Mouse (Mus musculus): ENCODE results near the gene Fgf14.
"Not testable (repeated sequence)": the region's sequence is repeated elsewhere in the genome, so short reads cannot be mapped to it uniquely, and the experiment has no call there.

Gene Fgf14

GRCm38 (mm10) chr14:124485261-124485660, 191.7 kb downstream of the Fgf14 start:
- DNase-seq (ENCODE audit: low read depth, low spot score): no peak

GRCm38 (mm10) chr14:124474066-124474667, 202.8 kb downstream of the Fgf14 start:
- DNase-seq (ENCODE audit: low read depth, low spot score): no peak

- no peak for DNase-seq (ENCODE audit: low read depth, low spot score)
These were observed 206.0 kb downstream of the Fgf14 start for GRCm38 (mm10) chr14:124470909-124471308.

GRCm38 (mm10) chr14:124455120-124455519, 221.8 kb downstream of the Fgf14 start:
- DNase-seq (ENCODE audit: low read depth, low spot score): no peak

- no peak for DNase-seq (ENCODE audit: low read depth, low spot score)
These were observed 230.7 kb downstream of the Fgf14 start for GRCm38 (mm10) chr14:124446096-124446840.

- DNase-seq (ENCODE audit: low read depth, low spot score): no peak
These were observed 232.1 kb downstream of the Fgf14 start for GRCm38 (mm10) chr14:124444831-124445230.

- DNase-seq (ENCODE audit: low read depth, low spot score): not testable (repeated sequence)
These were observed 237.6 kb downstream of the Fgf14 start for GRCm38 (mm10) chr14:124439298-124439697.

GRCm38 (mm10) chr14:124411890-124412289, 265.0 kb downstream of the Fgf14 start:
- no peak for DNase-seq (ENCODE audit: low read depth, low spot score)

GRCm38 (mm10) chr14:124410945-124411344, 266.0 kb downstream of the Fgf14 start:
- DNase-seq (ENCODE audit: low read depth, low spot score): peak; percentile 24

- DNase-seq (ENCODE audit: low read depth, low spot score): no peak
These were observed 348.5 kb downstream of the Fgf14 start for GRCm38 (mm10) chr14:124328391-124328790.

GRCm38 (mm10) chr14:124319017-124319718, 357.8 kb downstream of the Fgf14 start:
- no peak for DNase-seq (ENCODE audit: low read depth, low spot score)

GRCm38 (mm10) chr14:124315513-124315912, 361.4 kb downstream of the Fgf14 start:
- DNase-seq (ENCODE audit: low read depth, low spot score): no peak

- no peak for DNase-seq (ENCODE audit: low read depth, low spot score)
These were observed 389.9 kb downstream of the Fgf14 start for GRCm38 (mm10) chr14:124287027-124287426.

- DNase-seq (ENCODE audit: low read depth, low spot score): no peak
These were observed 398.5 kb downstream of the Fgf14 start for GRCm38 (mm10) chr14:124278384-124278944.

GRCm38 (mm10) chr14:124266977-124267376, 409.9 kb downstream of the Fgf14 start:
- DNase-seq (ENCODE audit: low read depth, low spot score): no peak

GRCm38 (mm10) chr14:124264541-124265059, 412.3 kb downstream of the Fgf14 start:
- DNase-seq (ENCODE audit: low read depth, low spot score): no peak

- no peak for DNase-seq (ENCODE audit: low read depth, low spot score)
These were observed 413.7 kb downstream of the Fgf14 start for GRCm38 (mm10) chr14:124263199-124263598.

- no peak for DNase-seq (ENCODE audit: low read depth, low spot score)
These were observed 429.4 kb downstream of the Fgf14 start for GRCm38 (mm10) chr14:124247517-124247916.

GRCm38 (mm10) chr14:124223445-124223844, 453.5 kb downstream of the Fgf14 start:
- DNase-seq (ENCODE audit: low read depth, low spot score): no peak

- DNase-seq (ENCODE audit: low read depth, low spot score): no peak
These were observed 454.5 kb downstream of the Fgf14 start for GRCm38 (mm10) chr14:124222447-124222846.

- DNase-seq (ENCODE audit: low read depth, low spot score): no peak
These were observed 455.9 kb downstream of the Fgf14 start for GRCm38 (mm10) chr14:124220979-124221378.

GRCm38 (mm10) chr14:124195806-124196205, 481.1 kb downstream of the Fgf14 start:
- no peak for DNase-seq (ENCODE audit: low read depth, low spot score)

Data from embryo, embryonic 11.5 days (tissue).